Mouse (Mus musculus): ENCODE data around the gene Ess2.

DNA sequence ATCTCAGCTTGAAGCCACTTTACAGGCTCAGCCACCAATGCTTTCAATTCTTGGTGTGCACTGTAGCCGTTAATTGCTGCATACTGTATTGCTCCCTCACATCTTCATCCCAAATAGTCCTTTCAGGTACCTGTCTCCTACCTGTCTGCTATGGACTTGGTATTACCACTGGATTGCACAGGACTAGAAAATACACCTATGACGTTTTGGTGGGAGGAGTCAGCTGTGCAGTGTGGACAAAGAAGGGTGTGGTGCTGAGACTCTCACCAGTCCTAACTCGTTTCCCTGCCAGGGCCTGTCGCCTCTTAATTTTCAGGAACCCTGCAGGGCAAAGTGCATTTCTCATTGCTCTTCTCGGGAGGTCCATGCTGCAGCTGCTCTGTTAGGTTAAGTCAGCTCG, 45.4 kb downstream of the Ess2 start:
- no peak for TF ChIP-seq CTCF (IDR thresholded peaks at IDR 0.05; ENCODE audit: extremely low read depth, insufficient read depth, low read length)
- no peak for TF ChIP-seq POLR2A (IDR thresholded peaks at IDR 0.05; ENCODE audit: extremely low read depth, insufficient read depth, low read length)

All from cortical plate, adult 2 months (tissue).